Mouse (Mus musculus) CH12.LX (cell line): Measurements from ENCODE around the gene Alad.

Experiments used
- CTCF ChIP-seq, 2 experiments: IDR thresholded peaks in 1 of 2; conservative IDR thresholded peaks in 1 of 2; 2 replicates each; pipeline ENCODE4 v1.5.1; 2011 to 2012; ENCODE audit warnings: low read depth in 2 of 2, low read length in 2 of 2, improper control_type of control experiment in 1 of 2, inconsistent platforms in 1 of 2, mild to moderate bottlenecking in 1 of 2, moderate library complexity in 1 of 2
- E2F4 ChIP-seq: IDR thresholded peaks from 2 replicates; pipeline ENCODE4 v1.6.1; 2011; ENCODE audit warnings: low read depth, low read length, improper control_type of control experiment; ENCODE audit not compliant: insufficient replicate concordance
- POLR2A ChIP-seq: IDR thresholded peaks from 2 replicates; pipeline ENCODE4 v1.6.1; 2011; ENCODE audit warnings: low read depth, mild to moderate bottlenecking, improper control_type of control experiment, low read length
- RAD21 ChIP-seq: IDR thresholded peaks from 2 replicates; pipeline ENCODE4 v1.6.1; 2011; ENCODE audit warnings: low read depth, mild to moderate bottlenecking, low read length, improper control_type of control experiment, moderate library complexity
- TCF12 ChIP-seq: IDR thresholded peaks from 2 replicates; pipeline ENCODE4 v1.6.1; 2014; ENCODE audit warnings: low read depth, mild to moderate bottlenecking, inconsistent platforms, low read length, improper control_type of control experiment

- TF ChIP-seq RAD21 (no peak), POLR2A (no peak), E2F4 (no peak), CTCF (conservative IDR thresholded peaks at IDR 0.05 in 1 of 2, IDR thresholded peaks at IDR 0.05 in 1 of 2; ENCODE audit: low read depth in 2 of 2, low read length in 2 of 2) (no peak), TCF12 (no peak)
These were observed 5.7 kb downstream of the Alad start for GRCm38 (mm10) chr4:62513998-62514506.
